Comparison of ENCODE assay signal across 15 mouse cellular contexts in the genomic region with DNA sequence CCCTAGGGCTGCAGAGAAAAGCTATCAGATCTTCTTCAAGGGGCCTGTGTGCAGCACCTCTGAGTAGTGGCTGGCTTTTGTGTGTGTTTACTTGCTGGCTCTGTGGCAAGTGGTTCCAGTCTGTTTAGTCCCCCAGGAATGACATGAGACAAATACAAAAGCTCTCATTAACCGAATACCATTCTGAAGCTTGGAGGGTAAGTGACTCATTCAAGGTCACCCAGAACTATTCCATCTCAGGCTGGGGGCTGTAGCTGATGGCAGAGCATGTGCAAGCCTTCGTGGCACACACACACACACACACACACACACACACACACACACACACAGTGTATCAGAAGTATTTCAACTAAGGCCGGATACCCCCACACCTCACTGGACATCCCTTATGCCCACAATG. TPM values are rescaled to one million over a fixed set of nuclear protein-coding genes. Genes with fewer than 3 reads are reported as not detected.
DNase-seq lines count a peak whose midpoint lies in the region; ATAC-seq lines count a peak whose summit lies in the region.
"Had no signal": no experiment of that assay in that cellular context is flagged by ENCODE, and none has a peak within 500 bp of the region (broad histone marks: within the 10 kb centered on the region; RNA-seq: fewer than 3 reads in every experiment).

No protein-coding gene starts in this region.

- H3K36me3 ChIP-seq in hindbrain, embryonic 15.5 days = peaks cover 16% of the 10 kb centered on the region
- peaks cover 17% of the 10 kb centered on the region for H3K36me3 ChIP-seq in hindbrain, embryonic 10.5 days
- peaks cover 14% of the 10 kb centered on the region for H3K36me3 ChIP-seq in midbrain, embryonic 13.5 days
- H3K36me3 ChIP-seq in heart, embryonic 10.5 days = peaks cover 6% of the 10 kb centered on the region; the same call in 1 of the 2 replicates
- H3K36me3 ChIP-seq: liver, embryonic 13.5 days had no signal

- H3K27me3 ChIP-seq in hindbrain, embryonic 15.5 days = no peaks in the 10 kb centered on the region
- no peaks in the 10 kb centered on the region for H3K27me3 ChIP-seq in hindbrain, embryonic 10.5 days (ENCODE audit: insufficient read depth, poor library complexity, severe bottlenecking)
- no peaks in the 10 kb centered on the region for H3K27me3 ChIP-seq in midbrain, embryonic 13.5 days
- peaks cover 4% of the 10 kb centered on the region; the same call in 1 of the 2 replicates for H3K27me3 ChIP-seq in heart, embryonic 10.5 days (ENCODE audit: insufficient read depth, poor library complexity, severe bottlenecking)
- H3K27me3 ChIP-seq: limb, embryonic 12.5 days; lung, embryonic 15.5 days had no signal

- no peaks in the 10 kb centered on the region for H3K9me3 ChIP-seq in hindbrain, embryonic 15.5 days
- H3K9me3 ChIP-seq in hindbrain, embryonic 10.5 days = no peaks in the 10 kb centered on the region
- H3K9me3 ChIP-seq in midbrain, embryonic 13.5 days = no peaks in the 10 kb centered on the region
- no peaks in the 10 kb centered on the region for H3K9me3 ChIP-seq in heart, embryonic 10.5 days
- H3K9me3 ChIP-seq: limb, embryonic 12.5 days; liver, embryonic 13.5 days; lung, embryonic 15.5 days had no signal

- H3K27ac ChIP-seq in hindbrain, embryonic 15.5 days (replicated peaks) = peak overlapping the region; percentile 73; the same call in 1 of the 2 replicates
- H3K27ac ChIP-seq in hindbrain, embryonic 10.5 days = no peak overlapping the region
- H3K27ac ChIP-seq in midbrain, embryonic 13.5 days = peak overlapping the region; percentile 87
- H3K27ac ChIP-seq in heart, embryonic 10.5 days = no peak overlapping the region
- H3K27ac ChIP-seq: limb, embryonic 12.5 days; liver, embryonic 13.5 days; lung, embryonic 15.5 days had no signal

- H3K4me1 ChIP-seq in hindbrain, embryonic 15.5 days (replicated peaks) = peaks cover 29% of the 10 kb centered on the region
- H3K4me1 ChIP-seq in hindbrain, embryonic 10.5 days (replicated peaks) = peaks cover 25% of the 10 kb centered on the region
- peaks cover 41% of the 10 kb centered on the region for H3K4me1 ChIP-seq in midbrain, embryonic 13.5 days (replicated peaks)
- peaks cover 28% of the 10 kb centered on the region for H3K4me1 ChIP-seq in heart, embryonic 10.5 days

- peak; percentile 31 for DNase-seq in adrenal gland, postnatal 10 days
- no peak for DNase-seq in adrenal gland, postnatal 25 days
- no peak for DNase-seq in hindbrain, embryonic 10.5 days (ENCODE audit: low spot score)
- DNase-seq in Muller cell, postnatal 12 days (ENCODE audit: inconsistent ontology term) = peak; percentile 73
- DNase-seq in heart, embryonic 10.5 days (ENCODE audit: low spot score) = no peak
- no peak for DNase-seq in kidney, postnatal 10 days
- DNase-seq: heart, postnatal 4 days; liver, embryonic 13.5 days; thymus, adult 2 months had no signal

- no peak overlapping the region for H3K4me2 ChIP-seq in hindbrain, embryonic 15.5 days
- H3K4me2 ChIP-seq in midbrain, embryonic 13.5 days (replicated peaks) = no peak overlapping the region
- H3K4me2 ChIP-seq: heart, embryonic 11.5 days; limb, embryonic 12.5 days; liver, embryonic 13.5 days; lung, embryonic 15.5 days had no signal

- no peak overlapping the region for H3K9ac ChIP-seq in hindbrain, embryonic 15.5 days
- H3K9ac ChIP-seq in midbrain, embryonic 13.5 days (replicated peaks) = 0 out of 2 replicates have a peak overlapping the region, but pooled peaks have one; percentile 32
- H3K9ac ChIP-seq: limb, embryonic 12.5 days; lung, embryonic 15.5 days had no signal

- no peak overlapping the region for H3K4me3 ChIP-seq in hindbrain, embryonic 15.5 days
- no peak overlapping the region for H3K4me3 ChIP-seq in hindbrain, embryonic 10.5 days
- no peak overlapping the region for H3K4me3 ChIP-seq in midbrain, embryonic 13.5 days (replicated peaks)
- H3K4me3 ChIP-seq in heart, embryonic 10.5 days = no peak overlapping the region
- H3K4me3 ChIP-seq: limb, embryonic 12.5 days; liver, embryonic 13.5 days; lung, embryonic 15.5 days had no signal

- no peak for ATAC-seq in hindbrain, embryonic 15.5 days (ENCODE audit: low FRiP score, low read depth)
- ATAC-seq in midbrain, embryonic 13.5 days = no peak
- ATAC-seq: intestine, postnatal 0 days had no signal

- WGBS in hindbrain, embryonic 15.5 days = 75% methylated on average over 3 of the region's 3 CpGs
- WGBS in hindbrain, embryonic 10.5 days = 76% methylated on average over 3 of the region's 3 CpGs
- 78% methylated on average over 3 of the region's 3 CpGs for whole genome bisulfite sequencing in midbrain, embryonic 13.5 days
- WGBS in heart, embryonic 10.5 days = 72% methylated on average over 3 of the region's 3 CpGs

RNA-seq across cellular contexts. Expression of gene Mrpl58, which starts 3.4 kb away (rescaled TPM):
- 100 to 1,000 TPM; 147 to 163 TPM for total RNA-seq in adrenal gland, postnatal 10 days (2021)
- 140 and 153 TPM in 2 replicates for total RNA-seq in adrenal gland, postnatal 25 days (2021)
- 180 and 190 TPM in 2 replicates for polyA plus RNA-seq in hindbrain, embryonic 15.5 days (2015; fragmentation: Nextera tagmentation; extraction: Ambion mirVana)
- 228 and 253 TPM in 2 replicates for polyA plus RNA-seq in hindbrain, embryonic 10.5 days (2016; fragmentation: Nextera tagmentation; extraction: Ambion mirVana)
- 226 and 244 TPM in 2 replicates for polyA plus RNA-seq in midbrain, embryonic 13.5 days (2015; fragmentation: Nextera tagmentation; extraction: Ambion mirVana)
- 184 and 202 TPM in 2 replicates for polyA plus RNA-seq in heart, embryonic 10.5 days (2016; fragmentation: Nextera tagmentation; extraction: Ambion mirVana)

RNA-seq across cellular contexts. Expression of gene Cdr2l, which starts 18.4 kb away (rescaled TPM):
- 10 to 100 TPM; 30.7 to 43.9 TPM for total RNA-seq in adrenal gland, postnatal 10 days (2021)
- 59.1 and 82.5 TPM in 2 replicates for total RNA-seq in adrenal gland, postnatal 25 days (2021)
- 25.0 and 27.0 TPM in 2 replicates for polyA plus RNA-seq in hindbrain, embryonic 15.5 days (2015; fragmentation: Nextera tagmentation; extraction: Ambion mirVana)
- 16.1 and 21.4 TPM in 2 replicates for polyA plus RNA-seq in hindbrain, embryonic 10.5 days (2016; fragmentation: Nextera tagmentation; extraction: Ambion mirVana)
- 23.0 and 27.1 TPM in 2 replicates for polyA plus RNA-seq in midbrain, embryonic 13.5 days (2015; fragmentation: Nextera tagmentation; extraction: Ambion mirVana)
- polyA plus RNA-seq in heart, embryonic 10.5 days (2016; fragmentation: Nextera tagmentation; extraction: Ambion mirVana) = 8.2 and 11.3 TPM in 2 replicates

RNA-seq across cellular contexts. Expression of gene Atp5h, which starts 19.6 kb away (rescaled TPM):
- 1,000 to 10,000 TPM in 1 of 2 experiments, 100 to 1,000 TPM in 1; 968 to 1,066 TPM for total RNA-seq in adrenal gland, postnatal 10 days (2021)
- total RNA-seq in adrenal gland, postnatal 25 days (2021) = 518 and 521 TPM in 2 replicates
- polyA plus RNA-seq in hindbrain, embryonic 15.5 days (2015; fragmentation: Nextera tagmentation; extraction: Ambion mirVana) = 877 and 940 TPM in 2 replicates
- polyA plus RNA-seq in hindbrain, embryonic 10.5 days (2016; fragmentation: Nextera tagmentation; extraction: Ambion mirVana) = 878 and 961 TPM in 2 replicates
- 948 and 970 TPM in 2 replicates for polyA plus RNA-seq in midbrain, embryonic 13.5 days (2015; fragmentation: Nextera tagmentation; extraction: Ambion mirVana)
- 1,131 and 1,417 TPM in 2 replicates for polyA plus RNA-seq in heart, embryonic 10.5 days (2016; fragmentation: Nextera tagmentation; extraction: Ambion mirVana)

RNA-seq across cellular contexts. Expression of gene Kctd2, which starts 19.8 kb away (rescaled TPM):
- total RNA-seq in adrenal gland, postnatal 10 days (2021) = 10 to 100 TPM; 36.4 to 48.6 TPM
- total RNA-seq in adrenal gland, postnatal 25 days (2021) = 59.9 and 72.4 TPM in 2 replicates
- 23.6 and 26.2 TPM in 2 replicates for polyA plus RNA-seq in hindbrain, embryonic 15.5 days (2015; fragmentation: Nextera tagmentation; extraction: Ambion mirVana)
- polyA plus RNA-seq in hindbrain, embryonic 10.5 days (2016; fragmentation: Nextera tagmentation; extraction: Ambion mirVana) = 15.0 and 20.1 TPM in 2 replicates
- 14.6 and 25.3 TPM in 2 replicates for polyA plus RNA-seq in midbrain, embryonic 13.5 days (2015; fragmentation: Nextera tagmentation; extraction: Ambion mirVana)
- polyA plus RNA-seq in heart, embryonic 10.5 days (2016; fragmentation: Nextera tagmentation; extraction: Ambion mirVana) = 12.3 and 13.3 TPM in 2 replicates

RNA-seq across cellular contexts. Expression of gene Hid1, which starts 32.6 kb away (rescaled TPM):
- total RNA-seq in adrenal gland, postnatal 10 days (2021) = 10 to 100 TPM; 18.7 to 19.8 TPM
- 13.2 and 14.8 TPM in 2 replicates for total RNA-seq in adrenal gland, postnatal 25 days (2021)
- 57.2 and 62.4 TPM in 2 replicates for polyA plus RNA-seq in hindbrain, embryonic 15.5 days (2015; fragmentation: Nextera tagmentation; extraction: Ambion mirVana)
- 11.3 and 14.8 TPM in 2 replicates for polyA plus RNA-seq in hindbrain, embryonic 10.5 days (2016; fragmentation: Nextera tagmentation; extraction: Ambion mirVana)
- 47.4 and 48.0 TPM in 2 replicates for polyA plus RNA-seq in midbrain, embryonic 13.5 days (2015; fragmentation: Nextera tagmentation; extraction: Ambion mirVana)
- polyA plus RNA-seq in heart, embryonic 10.5 days (2016; fragmentation: Nextera tagmentation; extraction: Ambion mirVana) = 5.5 and 8.6 TPM in 2 replicates

Comparison
In these comparisons a context has a peak if more than half of its experiments do, and no peak if none do; other contexts are left out.
1. DNase-seq: peak in adrenal gland, postnatal 10 days (single experiment) and Muller cell, postnatal 12 days (single experiment); none in adrenal gland, postnatal 25 days (single experiment), hindbrain, embryonic 10.5 days (single experiment), heart, embryonic 10.5 days (single experiment) and kidney, postnatal 10 days (single experiment).
2. H3K27ac ChIP-seq: peak in hindbrain, embryonic 15.5 days (single experiment) and midbrain, embryonic 13.5 days (single experiment); none in hindbrain, embryonic 10.5 days (single experiment) and heart, embryonic 10.5 days (single experiment).